17 mouse cellular contexts compared by ENCODE assay signal in genomic region chr3:48464679-48465078, GRCm38 (mm10).
"Had no signal": no experiment of that assay in that cellular context is flagged by ENCODE, and none has a peak within 500 bp of the region (broad histone marks: within the 10 kb centered on the region; RNA-seq: fewer than 3 reads in every experiment).

No protein-coding gene starts in this region.

- H3K27ac ChIP-seq: neural tube, embryonic 12.5 days; neural tube, embryonic 13.5 days; neural tube, embryonic 15.5 days; stomach, embryonic 15.5 days; stomach, postnatal 0 days had no signal

- H3K4me3 ChIP-seq: neural tube, embryonic 12.5 days; neural tube, embryonic 13.5 days; neural tube, embryonic 15.5 days; stomach, embryonic 15.5 days had no signal

- DNase-seq: retina, postnatal 1 day; right cerebral cortex, adult 18-20 months; right cerebral cortex, postnatal 14 days; right cerebral cortex, postnatal 25 days; right cerebral cortex, postnatal 4 days; spleen, adult 18-20 months; thymus, adult 18-20 months; thymus, adult 2 months; thymus, postnatal 14 days; thymus, postnatal 25 days; thymus, postnatal 36 days; thymus, postnatal 4 days had no signal

- H3K9me3 ChIP-seq: neural tube, embryonic 12.5 days; neural tube, embryonic 13.5 days; neural tube, embryonic 15.5 days; stomach, embryonic 15.5 days had no signal

- H3K4me2 ChIP-seq: neural tube, embryonic 12.5 days; neural tube, embryonic 13.5 days; neural tube, embryonic 15.5 days; stomach, embryonic 15.5 days had no signal

- H3K9ac ChIP-seq: neural tube, embryonic 12.5 days; neural tube, embryonic 13.5 days; neural tube, embryonic 15.5 days; stomach, embryonic 15.5 days had no signal

- H3K27me3 ChIP-seq: neural tube, embryonic 12.5 days; neural tube, embryonic 13.5 days; neural tube, embryonic 15.5 days; stomach, embryonic 15.5 days had no signal

- H3K36me3 ChIP-seq: neural tube, embryonic 12.5 days; neural tube, embryonic 13.5 days; neural tube, embryonic 15.5 days; stomach, embryonic 15.5 days had no signal

- H3K4me1 ChIP-seq: neural tube, embryonic 12.5 days; neural tube, embryonic 13.5 days; neural tube, embryonic 15.5 days; stomach, embryonic 15.5 days had no signal
